Mouse (Mus musculus) kidney, embryonic 14.5 days (tissue): ENCODE results near the gene Cd3g. TPM values are rescaled to one million over a fixed set of nuclear protein-coding genes. Genes with fewer than 3 reads are reported as not detected.

Source experiments
- ATAC-seq: fragments of 200-750 bp; cut with Nextera tagmentation; 2 replicates; pipeline ENCODE4 v1.8.0; 2017; ENCODE audit warnings: moderate number of reproducible peaks, mild to moderate bottlenecking, moderate TSS enrichment, moderate library complexity; ENCODE audit not compliant: low FRiP score, low TSS enrichment
- H3K27ac ChIP-seq: fragments of 300-500 bp; sonication (generic); 2 replicates; pipeline ENCODE4 v1.5.1; 2014; ENCODE audit warnings: low read depth, mild to moderate bottlenecking, low read length, moderate library complexity, mixed read lengths
- H3K27me3 ChIP-seq: fragments of 300-500 bp; sonication (generic); 2 replicates; pipeline ENCODE4 v1.6.1; 2014; ENCODE audit warnings: mild to moderate bottlenecking, low read length; ENCODE audit not compliant: control insufficient read depth, insufficient read depth
- H3K36me3 ChIP-seq: fragments of 300-500 bp; sonication (generic); 2 replicates; pipeline ENCODE4 v1.6.1; 2014; ENCODE audit warnings: low read length, mixed read lengths; ENCODE audit not compliant: control insufficient read depth, insufficient read depth
- H3K4me1 ChIP-seq: fragments of 300-500 bp; sonication (generic); 2 replicates; pipeline ENCODE4 v1.6.1; 2014; ENCODE audit warnings: low read length, mixed read lengths; ENCODE audit not compliant: control insufficient read depth, insufficient read depth
- H3K4me2 ChIP-seq: fragments of 300-500 bp; sonication (generic); replicated peaks from 2 replicates; pipeline ENCODE4 v1.6.1; 2014; ENCODE audit warnings: low read depth, mild to moderate bottlenecking, low read length
- H3K4me3 ChIP-seq: fragments of 300-500 bp; sonication (generic); 2 replicates; pipeline ENCODE4 v1.5.1; 2014; ENCODE audit warnings: mild to moderate bottlenecking, low read length
- H3K9ac ChIP-seq: fragments of 300-500 bp; sonication (generic); 2 replicates; pipeline ENCODE4 v1.6.1; 2014; ENCODE audit warnings: low read depth, mild to moderate bottlenecking, low read length, moderate library complexity
- H3K9me3 ChIP-seq: fragments of 300-500 bp; sonication (generic); 2 replicates; pipeline ENCODE4 v1.6.1; 2016; ENCODE audit warnings: low read length; ENCODE audit not compliant: control insufficient read depth
- WGBS: fragments of 180-500 bp; shearing (Covaris S2); extraction: QIAGEN DNeasy Blood & Tissue Kit; methylation state at CpG from one replicate; pipeline ENCODE4 v1.1.7; 2014; 5-methylcytosine and 5-hydroxymethylcytosine counted together
- polyA plus RNA-seq: library from polyadenylated mRNA; unstranded; fragments of >200 nt; fragmentation: Nextera tagmentation; extraction: Ambion mirVana; gene quantifications from 2 replicates; pipeline ENCODE4 v1.2.1, GENCODE M21; 2014

Cd3g gene
- polyA plus RNA-seq, 1 experiment from 2014 or later, result not detected

DNA sequence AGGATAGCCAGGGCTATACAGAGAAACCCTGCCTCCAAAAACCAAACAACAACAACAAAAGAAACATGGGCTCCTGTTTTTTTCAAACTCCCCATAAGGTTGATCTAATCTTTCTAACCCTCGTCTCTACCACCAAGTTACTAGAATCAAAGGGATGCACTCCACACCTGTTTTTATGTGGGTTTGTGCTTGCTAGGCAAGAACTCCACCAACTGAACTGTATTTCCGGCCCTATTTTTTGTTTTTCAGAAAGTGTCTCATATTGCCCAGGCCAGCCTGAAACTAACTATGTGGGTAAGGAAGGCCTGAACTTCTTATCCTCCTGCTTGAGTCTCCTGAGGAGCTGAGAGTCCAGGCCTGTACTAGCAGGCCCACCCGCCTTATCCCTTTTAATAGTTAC is 25.8 kb downstream of the Cd3g start:
- 89% methylated on average over 3 of the region's 3 CpGs for WGBS
- Histone ChIP-seq H3K27ac (no peak overlapping the region), H3K4me3 (no peak overlapping the region), H3K4me1 (no peaks in the 10 kb centered on the region), H3K36me3 (peaks cover 64% of the 10 kb centered on the region), H3K4me2 (no peak overlapping the region), H3K9ac (no peak overlapping the region), H3K9me3 (no peaks in the 10 kb centered on the region), H3K27me3 (no peaks in the 10 kb centered on the region)
- ATAC-seq, result no peak

- Histone ChIP-seq H3K9me3 (no peaks in the 10 kb centered on the region), H3K27ac (no peak overlapping the region), H3K4me3 (no peak overlapping the region), H3K36me3 (peaks cover 76% of the 10 kb centered on the region), H3K9ac (no peak overlapping the region), H3K4me2 (no peak overlapping the region), H3K27me3 (no peaks in the 10 kb centered on the region), H3K4me1 (no peaks in the 10 kb centered on the region)
- ATAC-seq, result no peak
- 90% methylated on average over 5 of the region's 5 CpGs for WGBS
These were observed 32.4 kb downstream of the Cd3g start for GRCm38 (mm10) chr9:44947836-44948235.

DNA sequence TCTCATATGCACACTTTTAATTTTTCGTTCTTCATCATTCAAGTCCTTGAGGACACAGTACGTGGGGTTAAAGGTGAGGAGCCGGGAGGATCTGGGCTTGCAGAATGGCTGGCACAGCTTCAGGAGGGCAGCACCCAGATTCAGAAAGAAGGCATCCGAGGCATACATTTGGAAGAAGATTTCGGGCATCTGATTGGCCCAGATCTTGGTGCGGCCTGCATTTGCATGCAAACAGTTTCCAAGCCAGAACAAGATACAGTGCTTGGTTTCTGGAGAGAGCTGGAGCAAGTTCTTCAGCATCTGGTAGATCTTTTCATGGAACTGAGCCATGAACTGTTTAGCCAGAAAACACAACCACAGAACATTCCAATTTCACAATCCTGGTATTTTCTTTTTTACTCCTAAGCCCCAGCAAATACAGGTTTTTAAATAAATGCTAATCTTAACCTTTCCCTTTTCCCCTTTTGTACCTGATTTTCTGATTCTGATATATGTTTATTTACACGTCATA is 34.0 kb downstream of the Cd3g start:
- Histone ChIP-seq H3K27me3 (no peaks in the 10 kb centered on the region), H3K9ac (no peak overlapping the region), H3K36me3 (peaks cover 78% of the 10 kb centered on the region)

DNA sequence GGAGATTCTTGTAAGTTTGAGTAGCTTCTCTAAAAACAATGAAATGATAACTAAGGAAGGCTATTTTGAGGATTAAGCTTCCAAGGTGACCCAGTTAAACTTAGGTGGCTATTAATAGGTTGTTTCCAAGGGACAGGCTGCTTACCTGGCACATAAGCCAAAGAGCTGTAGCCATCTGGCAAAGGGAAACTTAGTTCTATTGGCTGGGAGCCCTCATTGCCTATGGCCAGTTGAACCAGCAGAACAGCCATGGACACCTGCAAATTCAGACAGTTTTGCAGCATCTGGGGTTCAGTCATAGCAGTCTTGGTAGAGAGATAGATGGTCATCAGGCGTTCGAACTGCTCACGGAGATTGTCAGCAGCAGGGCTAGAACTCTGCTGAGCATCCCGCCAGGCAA is 37.8 kb downstream of the Cd3g start:
- H3K4me1 ChIP-seq, result no peaks in the 10 kb centered on the region
- H3K27me3 ChIP-seq, result no peaks in the 10 kb centered on the region
- H3K4me3 ChIP-seq, result no peak overlapping the region
- no peak overlapping the region for H3K27ac ChIP-seq
- WGBS, result 96% methylated on average over 4 of the region's 4 CpGs
- H3K9ac ChIP-seq, result no peak overlapping the region
- peaks cover 81% of the 10 kb centered on the region for H3K36me3 ChIP-seq
- H3K4me2 ChIP-seq, result no peak overlapping the region
- ATAC-seq, result no peak
- no peaks in the 10 kb centered on the region for H3K9me3 ChIP-seq

More for the DNA sequence above, 34.0 kb downstream of the Cd3g start:
- Histone ChIP-seq H3K27ac (no peak overlapping the region), H3K9me3 (no peaks in the 10 kb centered on the region), H3K4me1 (no peaks in the 10 kb centered on the region), H3K4me3 (no peak overlapping the region), H3K4me2 (no peak overlapping the region)
- no peak for ATAC-seq
- WGBS, result 91% methylated on average over 7 of the region's 7 CpGs

- H3K4me2 ChIP-seq, result no peak overlapping the region
- H3K36me3 ChIP-seq, result peaks cover 82% of the 10 kb centered on the region
- no peak overlapping the region for H3K27ac ChIP-seq
- H3K27me3 ChIP-seq, result no peaks in the 10 kb centered on the region
- no peak for ATAC-seq
- no peak overlapping the region for H3K4me3 ChIP-seq
- WGBS, result 83% methylated on average over 4 of the region's 4 CpGs
- no peak overlapping the region for H3K9ac ChIP-seq
- no peaks in the 10 kb centered on the region for H3K9me3 ChIP-seq
- no peaks in the 10 kb centered on the region for H3K4me1 ChIP-seq
These were observed 38.5 kb downstream of the Cd3g start for GRCm38 (mm10) chr9:44941756-44942155.

GRCm38 (mm10) chr9:44921543-44921942 is 58.7 kb downstream of the Cd3g start:
- peak overlapping the region; percentile 53 for H3K4me2 ChIP-seq
- peak overlapping the region; percentile 98 for H3K4me3 ChIP-seq
- peak overlapping the region; percentile 92 for H3K9ac ChIP-seq
- H3K27ac ChIP-seq, result peak overlapping the region; percentile 59; the same call in 1 of the 2 replicates
- H3K9me3 ChIP-seq, result no peaks in the 10 kb centered on the region
- 0 out of 2 replicates have a peak, but pooled peaks cover 3% of the 10 kb centered on the region for H3K4me1 ChIP-seq
- WGBS, result 72% methylated on average over 2 of the region's 2 CpGs
- H3K36me3 ChIP-seq, result no peaks in the 10 kb centered on the region; the same call in 1 of the 2 replicates
- no peak for ATAC-seq
- H3K27me3 ChIP-seq, result no peaks in the 10 kb centered on the region

DNA sequence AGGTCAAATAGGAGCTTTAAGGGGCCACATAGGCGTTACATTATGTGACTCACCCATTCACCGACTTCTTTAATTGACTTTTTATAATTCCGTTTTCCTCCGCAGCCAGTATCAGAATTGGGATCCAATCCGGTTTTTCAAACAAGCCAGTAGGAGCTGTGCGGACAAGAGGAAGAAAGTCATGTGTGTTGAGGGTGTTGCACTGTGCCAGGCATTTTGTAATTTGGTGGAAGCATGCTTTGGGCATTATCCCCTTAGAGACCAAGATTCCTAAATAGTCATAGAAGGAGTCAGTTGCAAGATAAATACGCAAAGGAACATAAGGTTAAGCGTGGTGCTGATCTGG is 59.1 kb downstream of the Cd3g start:
- H3K9ac ChIP-seq, result peak overlapping the region; percentile 92
- H3K36me3 ChIP-seq, result no peaks in the 10 kb centered on the region; the same call in 1 of the 2 replicates
- peak overlapping the region; percentile 98 for H3K4me3 ChIP-seq
- H3K27me3 ChIP-seq, result no peaks in the 10 kb centered on the region
- H3K27ac ChIP-seq, result peak overlapping the region; percentile 59
- 0 out of 2 replicates have a peak, but pooled peaks cover 3% of the 10 kb centered on the region for H3K4me1 ChIP-seq
- H3K9me3 ChIP-seq, result no peaks in the 10 kb centered on the region
- 2% methylated on average over 8 of the region's 8 CpGs for WGBS
- peak; percentile 87 for ATAC-seq
- peak overlapping the region; percentile 53 for H3K4me2 ChIP-seq

DNA sequence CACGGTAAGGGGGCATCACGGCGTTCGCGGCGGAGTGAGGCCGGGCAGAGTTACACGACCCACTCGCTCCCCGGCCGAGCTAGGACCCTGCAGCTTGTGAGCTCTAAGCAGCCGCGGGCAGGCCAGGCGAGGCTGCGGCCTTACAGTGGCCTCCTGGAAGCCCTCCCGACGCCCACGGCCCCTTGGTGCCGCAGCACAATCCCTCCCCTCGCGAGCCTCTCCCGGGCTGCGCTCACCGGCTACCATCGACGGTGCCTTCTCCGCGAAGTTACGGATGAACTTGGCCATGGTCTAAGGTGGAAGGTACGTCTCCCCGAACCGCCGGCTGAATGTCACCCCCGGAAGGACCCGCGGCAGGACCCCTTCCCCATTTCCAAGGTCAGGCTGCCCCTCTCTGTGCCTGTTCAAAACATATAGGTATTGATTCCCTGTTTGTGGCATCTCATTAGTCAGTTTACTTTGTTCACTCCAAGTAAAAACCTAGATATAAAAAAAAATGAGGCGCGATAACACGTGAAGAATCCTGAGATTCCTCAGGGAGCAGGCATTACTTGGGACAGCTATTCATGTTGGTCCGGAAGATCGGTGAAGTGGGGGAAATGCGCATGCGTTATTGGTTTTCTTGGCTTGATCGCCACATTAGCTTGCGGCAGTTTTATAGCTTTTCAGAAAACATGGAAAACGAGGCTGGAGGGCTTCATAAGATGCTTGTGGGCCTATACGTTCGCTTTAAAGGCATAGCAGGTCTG is 59.7 kb downstream of the Cd3g start, which contains the start of gene Atp5l:
Gene Atp5l, minus strand, starts transcription at position 369 of the 749 bp plus-strand sequence.
- peaks cover 5% of the 10 kb centered on the region for H3K4me1 ChIP-seq
- WGBS, result under 1% methylated on average over 48 of the region's 48 CpGs
- H3K9me3 ChIP-seq, result no peaks in the 10 kb centered on the region
- peak; percentile 90 for ATAC-seq
- H3K27me3 ChIP-seq, result no peaks in the 10 kb centered on the region
- no peaks in the 10 kb centered on the region; the same call in 1 of the 2 replicates for H3K36me3 ChIP-seq
- peak within 1 kb of the TSS; percentile 53 for H3K4me2 ChIP-seq
- H3K4me3 ChIP-seq, result peak within 1 kb of the TSS; percentile 98
- peak within 1 kb of the TSS; percentile 59 for H3K27ac ChIP-seq
- H3K9ac ChIP-seq, result peak within 1 kb of the TSS; percentile 92

DNA sequence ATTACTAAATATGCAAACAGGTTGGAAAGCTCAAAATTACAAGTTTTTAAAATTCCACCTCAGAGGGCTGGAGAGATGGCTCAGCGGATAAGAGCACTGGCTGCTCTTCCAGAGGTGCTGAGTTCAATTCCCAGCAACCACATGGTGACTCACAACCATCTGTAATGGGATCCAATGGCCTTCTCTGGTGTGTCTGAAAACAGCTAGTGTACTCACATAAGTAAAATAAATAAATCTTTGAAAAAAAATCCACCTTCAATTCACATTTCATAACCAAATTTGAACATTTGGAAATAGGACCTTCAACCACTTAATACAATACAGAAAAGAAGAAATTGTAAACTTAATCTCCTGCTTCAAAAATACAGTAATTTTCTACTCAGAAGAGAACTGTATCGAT is 60.6 kb downstream of the Cd3g start:
- Histone ChIP-seq H3K4me2 (peak overlapping the region; percentile 53), H3K4me1 (peaks cover 15% of the 10 kb centered on the region), H3K4me3 (peak overlapping the region; percentile 98), H3K27me3 (no peaks in the 10 kb centered on the region), H3K9ac (peak overlapping the region; percentile 92), H3K36me3 (no peaks in the 10 kb centered on the region), H3K27ac (no peak overlapping the region), H3K9me3 (no peaks in the 10 kb centered on the region)
- 33% methylated on average over 2 of the region's 2 CpGs for WGBS
- ATAC-seq, result no peak
